11 mouse cellular contexts compared by ENCODE assay signal in the genomic region with DNA sequence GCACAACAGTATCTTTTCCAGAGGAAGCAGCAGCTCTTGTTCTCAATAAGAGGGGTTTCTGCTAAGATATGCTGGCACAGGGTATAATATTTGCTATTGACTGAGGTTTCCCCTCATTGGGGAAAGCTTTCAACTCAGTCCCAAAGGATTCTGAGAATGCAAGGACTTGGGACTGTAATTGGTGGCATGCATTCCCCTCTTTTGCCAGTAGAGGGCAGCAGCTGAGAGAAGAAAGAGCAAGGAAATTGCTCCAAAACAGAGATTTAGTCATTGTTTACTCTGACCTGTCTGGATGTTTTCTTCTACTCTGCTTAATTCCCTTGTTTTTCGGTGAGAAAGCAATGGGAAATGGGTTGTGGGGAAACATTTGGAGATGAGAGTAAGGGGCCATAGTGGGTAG. TPM values are rescaled to one million over a fixed set of nuclear protein-coding genes. Genes with fewer than 3 reads are reported as not detected.
DNase-seq lines count a peak whose midpoint lies in the region; ATAC-seq and TF ChIP-seq lines count a peak whose summit lies in the region.
"Had no signal": no experiment of that assay in that cellular context is flagged by ENCODE, and none has a peak within 500 bp of the region (broad histone marks: within the 10 kb centered on the region; RNA-seq: fewer than 3 reads in every experiment).

No protein-coding gene starts in this region.

- no peak for ATAC-seq in heart, embryonic 11.5 days (replicated peaks; ENCODE audit: insufficient number of reproducible peaks, low FRiP score, low TSS enrichment)
- ATAC-seq in megakaryocyte, adult 5-6 weeks (ENCODE audit: poor library complexity, severe bottlenecking), result no peak

- H3K27me3 ChIP-seq in heart, adult 2 months (ENCODE audit: control insufficient read depth, insufficient read depth, low read length), result no peaks in the 10 kb centered on the region
- H3K27me3 ChIP-seq in heart, embryonic 11.5 days (ENCODE audit: control insufficient read depth, insufficient read depth, low read length), result no peaks in the 10 kb centered on the region
- H3K27me3 ChIP-seq in splenic B cell, adult 2 months (ENCODE audit: control insufficient read depth, insufficient read depth, low read length, poor library complexity, severe bottlenecking), result no peaks in the 10 kb centered on the region
- H3K27me3 ChIP-seq: lung, embryonic 15.5 days; stomach, embryonic 15.5 days had no signal

- no peaks in the 10 kb centered on the region for H3K36me3 ChIP-seq in heart, adult 2 months (ENCODE audit: control insufficient read depth, insufficient read depth, low read length)
- no peaks in the 10 kb centered on the region for H3K36me3 ChIP-seq in heart, embryonic 11.5 days (ENCODE audit: control insufficient read depth, insufficient read depth, low read length)
- no peaks in the 10 kb centered on the region for H3K36me3 ChIP-seq in splenic B cell, adult 2 months (ENCODE audit: control insufficient read depth, insufficient read depth, low read length, poor library complexity, severe bottlenecking)
- H3K36me3 ChIP-seq: lung, embryonic 15.5 days; stomach, embryonic 15.5 days had no signal

- no peak overlapping the region for H3K9ac ChIP-seq in heart, adult 2 months (ENCODE audit: low read depth, low read length)
- no peak overlapping the region for H3K9ac ChIP-seq in heart, embryonic 11.5 days (ENCODE audit: low read depth, low read length)
- H3K9ac ChIP-seq: lung, embryonic 15.5 days; stomach, embryonic 15.5 days had no signal

- H3K27ac ChIP-seq in heart, adult 2 months, result no peak overlapping the region
- H3K27ac ChIP-seq in heart, embryonic 11.5 days (ENCODE audit: low read depth, low read length), result no peak overlapping the region
- H3K27ac ChIP-seq in layer of hippocampus, adult 2 months, result no peak overlapping the region
- H3K27ac ChIP-seq: lung, embryonic 15.5 days; stomach, embryonic 15.5 days had no signal

- peak; percentile 87 for TF ChIP-seq CTCF in heart, adult 2 months (IDR thresholded peaks at IDR 0.05)
- TF ChIP-seq CTCF in layer of hippocampus, adult 2 months (conservative IDR thresholded peaks at IDR 0.05), result peak; percentile 84

- H3K79me2 ChIP-seq in heart, adult 2 months (replicated peaks; ENCODE audit: control insufficient read depth, insufficient read depth, low read length), result no peaks in the 10 kb centered on the region

- no peak for TF ChIP-seq POLR2A in heart, adult 2 months (IDR thresholded peaks at IDR 0.05; ENCODE audit: insufficient read depth, low read depth, low read length)

- H3K4me2 ChIP-seq in heart, embryonic 11.5 days, result no peak overlapping the region
- H3K4me2 ChIP-seq: lung, embryonic 15.5 days; stomach, embryonic 15.5 days had no signal

- H3K9me3 ChIP-seq in heart, embryonic 11.5 days (replicated peaks; ENCODE audit: control insufficient read depth, low read length), result no peaks in the 10 kb centered on the region
- H3K9me3 ChIP-seq: lung, embryonic 15.5 days; stomach, embryonic 15.5 days had no signal

- 30% methylated on average over 1 of the region's 1 CpGs for WGBS in heart, adult 2 months
- WGBS in heart, embryonic 11.5 days (ENCODE audit: insufficient replicate concordance), result 27% methylated on average over 1 of the region's 1 CpGs

- H3K4me3 ChIP-seq in heart, adult 2 months, result no peak overlapping the region
- no peak overlapping the region for H3K4me3 ChIP-seq in heart, embryonic 11.5 days (ENCODE audit: low read depth, low read length)
- no peak overlapping the region for H3K4me3 ChIP-seq in layer of hippocampus, adult 2 months
- H3K4me3 ChIP-seq: lung, embryonic 15.5 days; stomach, embryonic 15.5 days had no signal

- intact Hi-C loops in heart, adult 2 months (cut with DNase I), result no loop called here

- DNase-seq in heart, adult 2 months, result peak in 1 of 2 experiments; percentile 38
- DNase-seq in right cerebral cortex, postnatal 4 days, result peak; percentile 17
- no peak for DNase-seq in right cerebral cortex, adult 18-20 months
- peak; percentile 40 for DNase-seq in adipocyte (ENCODE audit: low spot score)
- peak in 1 of 2 experiments; percentile 23 for DNase-seq in layer of hippocampus, adult 2 months (ENCODE audit: low spot score in 2 of 2)
- peak; percentile 44 for DNase-seq in splenic B cell, adult 2 months (ENCODE audit: low read depth, low spot score)

- no peak for TF ChIP-seq EP300 in heart, adult 2 months (IDR thresholded peaks at IDR 0.05; ENCODE audit: insufficient read depth, low read depth, low read length)

- H3K4me1 ChIP-seq in heart, adult 2 months (ENCODE audit: control insufficient read depth, insufficient read depth, low read length), result no peaks in the 10 kb centered on the region
- H3K4me1 ChIP-seq in heart, embryonic 11.5 days (ENCODE audit: control insufficient read depth, insufficient read depth, low read length), result no peaks in the 10 kb centered on the region
- H3K4me1 ChIP-seq: lung, embryonic 15.5 days; stomach, embryonic 15.5 days had no signal

RNA-seq across cellular contexts. Expression of a gene that starts 35.6 kb away (rescaled TPM):
- total RNA-seq in heart, adult 2 months (2021), result not detected
- polyA plus RNA-seq in heart, adult 2 months (2012; rRNA removed), result not detected in 2 replicates
- polyA plus RNA-seq in heart, embryonic 11.5 days (2014; fragmentation: Nextera tagmentation; extraction: Ambion mirVana), result not detected in 2 replicates
- 1 to 10 TPM; 2.0 TPM for total RNA-seq in layer of hippocampus, adult 2 months (2021)
- not detected in 2 replicates for total RNA-seq in megakaryocyte, adult 5-6 weeks (2015)
- not detected in 2 replicates for total RNA-seq in megakaryocyte, adult 5-6 weeks (2017)
- total RNA-seq: heart, postnatal 36 days had no signal
- polyA plus RNA-seq: lung, embryonic 15.5 days; stomach, embryonic 15.5 days had no signal

RNA-seq across cellular contexts. Expression of a gene that starts 55.0 kb away (rescaled TPM):
- not detected for total RNA-seq in heart, adult 2 months (2021)
- polyA plus RNA-seq in heart, adult 2 months (2012; rRNA removed), result not detected in 2 replicates
- not detected in 2 replicates for polyA plus RNA-seq in heart, embryonic 11.5 days (2014; fragmentation: Nextera tagmentation; extraction: Ambion mirVana)
- total RNA-seq in layer of hippocampus, adult 2 months (2021), result not detected
- not detected in 2 replicates for total RNA-seq in megakaryocyte, adult 5-6 weeks (2015)
- not detected in 2 replicates for total RNA-seq in megakaryocyte, adult 5-6 weeks (2017)
- total RNA-seq: heart, postnatal 36 days had no signal
- polyA plus RNA-seq: lung, embryonic 15.5 days; stomach, embryonic 15.5 days had no signal
